Mouse (Mus musculus): ENCODE results near the gene Tmem256. TPM values are rescaled to one million over a fixed set of nuclear protein-coding genes. Genes with fewer than 3 reads are reported as not detected.

Gene Tmem256
- polyA plus RNA-seq, 1 experiment from 2014 or later = 276 TPM

Other genes with a start within 250 kb of the Tmem256 start
- gene Atp1b2, start 232.6 kb upstream of the Tmem256 start, polyA plus RNA-seq (2014; fragmentation: Nextera tagmentation; extraction: Ambion mirVana) = 11.7 and 13.1 TPM in 2 replicates
- gene Shbg, start 220.6 kb upstream of the Tmem256 start, polyA plus RNA-seq (2014; fragmentation: Nextera tagmentation; extraction: Ambion mirVana) = 0.17 TPM in 1 of 2 replicates, not detected in the other
- gene Sat2, start 216.5 kb upstream of the Tmem256 start, polyA plus RNA-seq (2014; fragmentation: Nextera tagmentation; extraction: Ambion mirVana) = 15.0 and 20.6 TPM in 2 replicates
- gene Fxr2, start 205.5 kb upstream of the Tmem256 start, polyA plus RNA-seq (2014; fragmentation: Nextera tagmentation; extraction: Ambion mirVana) = 30.1 and 31.3 TPM in 2 replicates
- gene Sox15, start 183.2 kb upstream of the Tmem256 start, polyA plus RNA-seq (2014; fragmentation: Nextera tagmentation; extraction: Ambion mirVana) = not detected in 2 replicates
- gene Mpdu1, start 175.9 kb upstream of the Tmem256 start, polyA plus RNA-seq (2014; fragmentation: Nextera tagmentation; extraction: Ambion mirVana) = 28.0 and 45.3 TPM in 2 replicates
- gene Cd68, start 172.4 kb upstream of the Tmem256 start, polyA plus RNA-seq (2014; fragmentation: Nextera tagmentation; extraction: Ambion mirVana) = 8.2 and 8.7 TPM in 2 replicates
- 891 and 905 TPM in 2 replicates for gene Eif4a1, start 166.1 kb upstream of the Tmem256 start, polyA plus RNA-seq (2014; fragmentation: Nextera tagmentation; extraction: Ambion mirVana)
- 85.8 and 101 TPM in 2 replicates for gene Senp3, start 156.4 kb upstream of the Tmem256 start, polyA plus RNA-seq (2014; fragmentation: Nextera tagmentation; extraction: Ambion mirVana)
- not detected in 2 replicates for gene Tnfsf13, start 152.7 kb upstream of the Tmem256 start, polyA plus RNA-seq (2014; fragmentation: Nextera tagmentation; extraction: Ambion mirVana)
- 2.2 and 4.0 TPM in 2 replicates for gene Tnfsf12, start 142.7 kb upstream of the Tmem256 start, polyA plus RNA-seq (2014; fragmentation: Nextera tagmentation; extraction: Ambion mirVana)
- 0.61 and 1.1 TPM in 2 replicates for gene Tnfsfm13, start 142.4 kb upstream of the Tmem256 start, polyA plus RNA-seq (2014; fragmentation: Nextera tagmentation; extraction: Ambion mirVana)
- 46.5 and 50.1 TPM in 2 replicates for gene Polr2a, start 79.9 kb upstream of the Tmem256 start, polyA plus RNA-seq (2014; fragmentation: Nextera tagmentation; extraction: Ambion mirVana)
- 0.57 and 1.1 TPM in 2 replicates for gene Slc35g3, start 76.5 kb upstream of the Tmem256 start, polyA plus RNA-seq (2014; fragmentation: Nextera tagmentation; extraction: Ambion mirVana)
- 1.3 and 1.7 TPM in 2 replicates for gene Zbtb4, start 72.6 kb upstream of the Tmem256 start, polyA plus RNA-seq (2014; fragmentation: Nextera tagmentation; extraction: Ambion mirVana)
- gene Chrnb1, start 42.6 kb upstream of the Tmem256 start, polyA plus RNA-seq (2014; fragmentation: Nextera tagmentation; extraction: Ambion mirVana) = 1.2 and 1.5 TPM in 2 replicates
- gene Fgf11, start 36.7 kb upstream of the Tmem256 start, polyA plus RNA-seq (2014; fragmentation: Nextera tagmentation; extraction: Ambion mirVana) = 2.2 and 2.8 TPM in 2 replicates
- 0.83 and 0.93 TPM in 2 replicates for gene Tmem102, start 32.9 kb upstream of the Tmem256 start, polyA plus RNA-seq (2014; fragmentation: Nextera tagmentation; extraction: Ambion mirVana)
- gene Gm39566, start 23.2 kb upstream of the Tmem256 start, polyA plus RNA-seq (2014; fragmentation: Nextera tagmentation; extraction: Ambion mirVana) = not detected in 2 replicates
- not detected in 2 replicates for gene Spem2, start 20.0 kb upstream of the Tmem256 start, polyA plus RNA-seq (2014; fragmentation: Nextera tagmentation; extraction: Ambion mirVana)
- gene Spem1, start 16.3 kb upstream of the Tmem256 start, polyA plus RNA-seq (2014; fragmentation: Nextera tagmentation; extraction: Ambion mirVana) = 0.17 and 0.38 TPM in 2 replicates
- gene Nlgn2, start 730 bp upstream of the Tmem256 start, polyA plus RNA-seq (2014; fragmentation: Nextera tagmentation; extraction: Ambion mirVana) = 11.5 and 16.1 TPM in 2 replicates
- gene Plscr3, start 7.9 kb downstream of the Tmem256 start, polyA plus RNA-seq (2014; fragmentation: Nextera tagmentation; extraction: Ambion mirVana) = 62.2 and 62.6 TPM in 2 replicates
- 0.52 TPM in 1 of 2 replicates, not detected in the other for gene Tnk1, start 20.2 kb downstream of the Tmem256 start, polyA plus RNA-seq (2014; fragmentation: Nextera tagmentation; extraction: Ambion mirVana)
- not detected in 2 replicates for gene Tmem95, start 39.5 kb downstream of the Tmem256 start, polyA plus RNA-seq (2014; fragmentation: Nextera tagmentation; extraction: Ambion mirVana)
- gene Kctd11, start 42.9 kb downstream of the Tmem256 start, polyA plus RNA-seq (2014; fragmentation: Nextera tagmentation; extraction: Ambion mirVana) = 2.3 and 2.4 TPM in 2 replicates
- gene Acap1, start 57.0 kb downstream of the Tmem256 start, polyA plus RNA-seq (2014; fragmentation: Nextera tagmentation; extraction: Ambion mirVana) = 0.45 and 1.4 TPM in 2 replicates
- gene 2810408A11Rik, start 62.5 kb downstream of the Tmem256 start, polyA plus RNA-seq (2014; fragmentation: Nextera tagmentation; extraction: Ambion mirVana) = 14.5 and 14.7 TPM in 2 replicates
- 15.0 and 20.6 TPM in 2 replicates for gene Neurl4, start 62.6 kb downstream of the Tmem256 start, polyA plus RNA-seq (2014; fragmentation: Nextera tagmentation; extraction: Ambion mirVana)
- 84.3 and 89.0 TPM in 2 replicates for gene Gps2, start 75.4 kb downstream of the Tmem256 start, polyA plus RNA-seq (2014; fragmentation: Nextera tagmentation; extraction: Ambion mirVana)
- 1,842 and 1,860 TPM in 2 replicates for gene Eif5a, start 83.4 kb downstream of the Tmem256 start, polyA plus RNA-seq (2014; fragmentation: Nextera tagmentation; extraction: Ambion mirVana)
- 3.1 and 4.8 TPM in 2 replicates for gene Ybx2, start 97.3 kb downstream of the Tmem256 start, polyA plus RNA-seq (2014; fragmentation: Nextera tagmentation; extraction: Ambion mirVana)
- 7.9 and 9.6 TPM in 2 replicates for gene Slc2a4, start 109.7 kb downstream of the Tmem256 start, polyA plus RNA-seq (2014; fragmentation: Nextera tagmentation; extraction: Ambion mirVana)
- gene Cldn7, start 126.3 kb downstream of the Tmem256 start, polyA plus RNA-seq (2014; fragmentation: Nextera tagmentation; extraction: Ambion mirVana) = 8.2 and 8.4 TPM in 2 replicates
- 23.8 and 26.8 TPM in 2 replicates for gene Ctdnep1, start 142.6 kb downstream of the Tmem256 start, polyA plus RNA-seq (2014; fragmentation: Nextera tagmentation; extraction: Ambion mirVana)
- 154 and 163 TPM in 2 replicates for gene Elp5, start 144.0 kb downstream of the Tmem256 start, polyA plus RNA-seq (2014; fragmentation: Nextera tagmentation; extraction: Ambion mirVana)
- 621 and 643 TPM in 2 replicates for gene Gabarap, start 152.6 kb downstream of the Tmem256 start, polyA plus RNA-seq (2014; fragmentation: Nextera tagmentation; extraction: Ambion mirVana)
- 56.7 and 57.5 TPM in 2 replicates for gene Phf23, start 157.3 kb downstream of the Tmem256 start, polyA plus RNA-seq (2014; fragmentation: Nextera tagmentation; extraction: Ambion mirVana)
- 24.6 and 27.2 TPM in 2 replicates for gene Dvl2, start 162.1 kb downstream of the Tmem256 start, polyA plus RNA-seq (2014; fragmentation: Nextera tagmentation; extraction: Ambion mirVana)
- gene Acadvl, start 176.9 kb downstream of the Tmem256 start, polyA plus RNA-seq (2014; fragmentation: Nextera tagmentation; extraction: Ambion mirVana) = 45.1 and 52.1 TPM in 2 replicates
- 13.2 and 18.7 TPM in 2 replicates for gene Dlg4, start 178.4 kb downstream of the Tmem256 start, polyA plus RNA-seq (2014; fragmentation: Nextera tagmentation; extraction: Ambion mirVana)
- gene Asgr1, start 215.6 kb downstream of the Tmem256 start, polyA plus RNA-seq (2014; fragmentation: Nextera tagmentation; extraction: Ambion mirVana) = 0.29 and 0.40 TPM in 2 replicates